In the genomic region with DNA sequence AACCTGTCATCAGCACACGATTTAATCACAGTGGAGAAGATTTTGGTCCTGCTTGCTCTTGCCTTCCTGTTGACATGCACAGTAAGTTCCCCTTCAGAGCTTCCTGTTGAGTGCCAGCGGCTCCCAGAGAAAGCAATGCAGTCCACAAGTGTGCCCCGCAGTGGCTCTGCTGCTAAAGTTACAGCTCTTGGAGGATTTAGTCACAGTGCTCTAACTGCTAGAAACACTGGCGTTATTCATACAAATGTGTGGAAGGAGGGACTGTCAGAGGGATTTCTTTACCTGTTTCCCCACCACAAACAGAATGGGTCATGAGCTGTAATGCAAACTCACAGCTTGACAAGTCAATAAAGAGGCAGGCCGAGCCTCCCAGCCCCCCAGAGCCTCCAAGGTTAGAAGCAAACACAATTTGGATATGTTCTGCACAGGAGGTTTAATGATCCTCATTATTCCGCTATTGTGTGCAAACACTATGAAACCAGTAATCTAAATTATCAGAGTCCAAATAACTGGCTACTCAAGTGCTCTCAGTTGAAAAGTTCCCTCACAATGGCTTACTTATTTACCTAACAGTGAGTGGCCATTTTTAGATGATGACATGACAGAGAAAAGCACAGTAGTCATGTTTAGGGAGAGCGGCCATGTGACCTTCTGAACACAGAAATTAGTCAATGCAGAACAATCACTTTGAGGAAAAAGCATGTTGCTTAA, we compare ENCODE assay signal across 12 mouse cellular contexts. TPM values are rescaled to one million over a fixed set of nuclear protein-coding genes. Genes with fewer than 3 reads are reported as not detected.
DNase-seq lines count a peak whose midpoint lies in the region; ATAC-seq lines count a peak whose summit lies in the region.
"Had no signal": no experiment of that assay in that cellular context is flagged by ENCODE, and none has a peak within 500 bp of the region (broad histone marks: within the 10 kb centered on the region; RNA-seq: fewer than 3 reads in every experiment).

No protein-coding gene starts in this region.

- ATAC-seq in intestine, embryonic 16.5 days = peak; percentile 42; the same call in 1 of the 2 replicates
- peak; percentile 49; the same call in 1 of the 2 replicates for ATAC-seq in stomach, embryonic 14.5 days (ENCODE audit: insufficient number of reproducible peaks, insufficient read depth, low FRiP score, low read depth)

- H3K36me3 ChIP-seq in intestine, embryonic 16.5 days (ENCODE audit: control insufficient read depth, insufficient read depth, low read length) = no peaks in the 10 kb centered on the region
- H3K36me3 ChIP-seq in stomach, embryonic 14.5 days (ENCODE audit: control insufficient read depth, insufficient read depth, low read length) = no peaks in the 10 kb centered on the region; the same call in 1 of the 2 replicates
- H3K36me3 ChIP-seq: midbrain, embryonic 12.5 days had no signal

- H3K9me3 ChIP-seq in intestine, embryonic 16.5 days (ENCODE audit: control insufficient read depth, low read length) = no peaks in the 10 kb centered on the region
- H3K9me3 ChIP-seq in stomach, embryonic 14.5 days (ENCODE audit: control insufficient read depth, low read depth, low read length) = no peaks in the 10 kb centered on the region
- H3K9me3 ChIP-seq: midbrain, embryonic 12.5 days had no signal

- WGBS in intestine, embryonic 16.5 days = 42% methylated on average over 7 of the region's 7 CpGs
- 58% methylated on average over 7 of the region's 7 CpGs for WGBS in stomach, embryonic 14.5 days

- intact Hi-C loops in left cerebral cortex, postnatal 14 days (cut with DNase I) = no loop called here

- H3K9ac ChIP-seq in intestine, embryonic 16.5 days (ENCODE audit: low read depth, low read length) = no peak overlapping the region
- no peak overlapping the region for H3K9ac ChIP-seq in stomach, embryonic 14.5 days (replicated peaks; ENCODE audit: low read depth, low read length)
- H3K9ac ChIP-seq: midbrain, embryonic 12.5 days had no signal

- no peak overlapping the region for H3K27ac ChIP-seq in intestine, embryonic 16.5 days (ENCODE audit: low read length)
- H3K27ac ChIP-seq in stomach, embryonic 14.5 days (ENCODE audit: low read length) = no peak overlapping the region
- H3K27ac ChIP-seq: midbrain, embryonic 12.5 days had no signal

- DNase-seq in embryo, embryonic 10 days (ENCODE audit: low spot score) = peak; percentile 20
- DNase-seq in embryo, embryonic 9.5 days (ENCODE audit: extremely low spot score) = no peak
- DNase-seq in lung, postnatal 36 days = peak; percentile 3
- no peak for DNase-seq in lung, postnatal 4 days
- no peak for DNase-seq in cerebellum, postnatal 4 days (ENCODE audit: low spot score in 2 of 2)
- DNase-seq in left cerebral cortex, postnatal 14 days (ENCODE audit: low spot score in 2 of 2) = no peak
- DNase-seq: heart, postnatal 36 days; right cerebral cortex, postnatal 25 days had no signal

- no peak overlapping the region for H3K4me2 ChIP-seq in intestine, embryonic 16.5 days (ENCODE audit: low read depth, low read length)
- H3K4me2 ChIP-seq in stomach, embryonic 14.5 days (replicated peaks; ENCODE audit: low read depth, low read length) = no peak overlapping the region
- H3K4me2 ChIP-seq: midbrain, embryonic 12.5 days had no signal

- H3K27me3 ChIP-seq in intestine, embryonic 16.5 days (replicated peaks; ENCODE audit: control insufficient read depth, insufficient read depth, low read length) = no peaks in the 10 kb centered on the region
- H3K27me3 ChIP-seq in stomach, embryonic 14.5 days (ENCODE audit: control insufficient read depth, insufficient read depth, low read length) = no peaks in the 10 kb centered on the region
- H3K27me3 ChIP-seq: midbrain, embryonic 12.5 days had no signal

- no peak overlapping the region for H3K4me3 ChIP-seq in intestine, embryonic 16.5 days (ENCODE audit: low read length)
- H3K4me3 ChIP-seq in stomach, embryonic 14.5 days (ENCODE audit: low read depth, low read length) = no peak overlapping the region
- H3K4me3 ChIP-seq: midbrain, embryonic 12.5 days had no signal

- H3K4me1 ChIP-seq in intestine, embryonic 16.5 days (ENCODE audit: control insufficient read depth, insufficient read depth, low read length) = peaks cover 4% of the 10 kb centered on the region; the same call in 1 of the 2 replicates
- H3K4me1 ChIP-seq in stomach, embryonic 14.5 days (ENCODE audit: control insufficient read depth, insufficient read depth, low read length) = no peaks in the 10 kb centered on the region

RNA-seq across cellular contexts. Expression of a gene that starts 36.5 kb away (rescaled TPM):
- polyA plus RNA-seq in intestine, embryonic 16.5 days (2015; fragmentation: Nextera tagmentation; extraction: Ambion mirVana) = 2.0 and 2.1 TPM in 2 replicates
- 4.1 and 4.8 TPM in 2 replicates for polyA plus RNA-seq in stomach, embryonic 14.5 days (2014; fragmentation: Nextera tagmentation; extraction: Ambion mirVana)
- total RNA-seq in left cerebral cortex, postnatal 14 days (2021) = under 1 TPM in 1 of 2 experiments, not detected in 1; 0.17 TPM
- total RNA-seq: left cerebral cortex, adult 18-20 months had no signal

RNA-seq across cellular contexts. Expression of a gene that starts 37.0 kb away (rescaled TPM):
- not detected in 2 replicates for polyA plus RNA-seq in intestine, embryonic 16.5 days (2015; fragmentation: Nextera tagmentation; extraction: Ambion mirVana)
- not detected in 2 replicates for polyA plus RNA-seq in stomach, embryonic 14.5 days (2014; fragmentation: Nextera tagmentation; extraction: Ambion mirVana)
- total RNA-seq in left cerebral cortex, postnatal 14 days (2021) = not detected
- total RNA-seq: heart, postnatal 36 days; left cerebral cortex, adult 18-20 months had no signal

RNA-seq across cellular contexts. Expression of a gene that starts 45.3 kb away (rescaled TPM):
- polyA plus RNA-seq in intestine, embryonic 16.5 days (2015; fragmentation: Nextera tagmentation; extraction: Ambion mirVana) = not detected in 2 replicates
- polyA plus RNA-seq in stomach, embryonic 14.5 days (2014; fragmentation: Nextera tagmentation; extraction: Ambion mirVana) = not detected in 2 replicates
- total RNA-seq in left cerebral cortex, postnatal 14 days (2021) = not detected
- total RNA-seq: heart, postnatal 36 days; left cerebral cortex, adult 18-20 months had no signal

Comparison
In these comparisons a context has a peak if more than half of its experiments do, and no peak if none do; other contexts are left out.
1. DNase-seq: peak in embryo, embryonic 10 days (single experiment) and lung, postnatal 36 days (single experiment); none in embryo, embryonic 9.5 days (single experiment), lung, postnatal 4 days (0 of 2), cerebellum, postnatal 4 days (0 of 2) and left cerebral cortex, postnatal 14 days (0 of 2).